Mouse (Mus musculus) heart, adult 2 months (tissue): ENCODE measurements around the gene Mrpl48.

ENCODE experiments used
- CTCF ChIP-seq: fragments of 200-600 bp; IDR thresholded peaks from 2 replicates; pipeline ENCODE4 v1.8.1; 2022; ENCODE audit warnings: antibody characterized with exemption, mild to moderate bottlenecking, moderate library complexity
- EP300 ChIP-seq: fragments of 200-500 bp; IDR thresholded peaks from 2 replicates; pipeline ENCODE4 v1.6.1; 2011; ENCODE audit warnings: low read depth, low read length, control low read depth; ENCODE audit not compliant: insufficient read depth
- POLR2A ChIP-seq: fragments of 200-500 bp; IDR thresholded peaks from 2 replicates; pipeline ENCODE4 v1.6.1; 2011; ENCODE audit warnings: mild to moderate bottlenecking, low read depth, low read length, control low read depth; ENCODE audit not compliant: insufficient read depth

GRCm38 (mm10) chr7:100572704-100573103 is 35.4 kb downstream of the Mrpl48 start:
- no peak for TF ChIP-seq CTCF
- TF ChIP-seq POLR2A: no peak
- TF ChIP-seq EP300: no peak
